Mouse (Mus musculus): ENCODE measurements around the gene Fgfr3.

GRCm38 (mm10) chr5:33722266-33723018, 968 bp downstream of the Fgfr3 start:
- no peak for TF ChIP-seq POLR2A (IDR thresholded peaks at IDR 0.05; ENCODE audit: extremely low read depth, insufficient read depth, low read length)
- TF ChIP-seq CTCF (IDR thresholded peaks at IDR 0.05; ENCODE audit: extremely low read depth, insufficient read depth, low read length): no peak
